ENCODE assay signal across 18 mouse cellular contexts in the genomic region with DNA sequence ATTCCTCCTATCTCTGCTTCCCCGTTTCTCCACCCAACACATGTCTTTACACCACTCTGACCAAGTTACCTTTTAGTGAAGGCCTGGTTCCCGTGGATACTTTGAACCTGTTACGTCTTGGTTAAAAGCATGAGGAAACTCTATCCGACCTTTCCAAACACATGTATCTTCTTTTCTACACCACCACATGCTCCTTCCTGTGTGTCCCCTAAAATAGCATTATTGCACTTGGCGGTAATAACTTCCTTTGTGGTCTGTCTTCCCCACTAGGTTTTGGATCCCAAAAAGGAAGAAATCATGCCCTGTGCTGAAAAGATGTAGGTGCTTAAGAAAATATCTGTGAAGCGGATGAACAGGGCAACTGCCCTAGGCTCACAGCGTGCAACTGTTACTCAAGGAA.
"Had no signal": no experiment of that assay in that cellular context is flagged by ENCODE, and none has a peak within 500 bp of the region (broad histone marks: within the 10 kb centered on the region; RNA-seq: fewer than 3 reads in every experiment).

No protein-coding gene starts in this region.

- ATAC-seq: hindbrain, embryonic 16.5 days; inflammation-experienced regulatory T-cells, adult 6 months; intestine, embryonic 15.5 days; intestine, postnatal 0 days had no signal

- DNase-seq: gastrocnemius, adult 2 months; gastrocnemius, postnatal 10 days; gastrocnemius, postnatal 25 days; heart, adult 11 months; heart, adult 2 months; heart, postnatal 14 days; heart, postnatal 36 days; kidney, adult 18-20 months; kidney, adult 8-10 months; kidney, postnatal 10 days; kidney, postnatal 36 days; layer of hippocampus, adult 9-11 months; liver; liver, embryonic 13.5 days had no signal
